In genomic region chr1:191872076-191872710, GRCm38 (mm10) we compare ENCODE assay signal across 20 mouse cellular contexts.
"Had no signal": no experiment of that assay in that cellular context is flagged by ENCODE, and none has a peak within 500 bp of the region (broad histone marks: within the 10 kb centered on the region; RNA-seq: fewer than 3 reads in every experiment).

No protein-coding gene starts in this region.

- H3K27me3 ChIP-seq: intestine, embryonic 15.5 days; limb, embryonic 13.5 days; midbrain, embryonic 15.5 days; neural tube, embryonic 12.5 days; neural tube, embryonic 15.5 days had no signal

- H3K4me2 ChIP-seq: intestine, embryonic 15.5 days; limb, embryonic 13.5 days; liver, embryonic 13.5 days; lung, embryonic 14.5 days; midbrain, embryonic 12.5 days; midbrain, embryonic 15.5 days; neural tube, embryonic 12.5 days; neural tube, embryonic 15.5 days had no signal

- H3K9me3 ChIP-seq: intestine, embryonic 15.5 days; limb, embryonic 10.5 days; limb, embryonic 13.5 days; liver, embryonic 13.5 days; midbrain, embryonic 12.5 days; midbrain, embryonic 15.5 days; neural tube, embryonic 12.5 days; neural tube, embryonic 15.5 days had no signal

- H3K36me3 ChIP-seq: intestine, embryonic 15.5 days; limb, embryonic 10.5 days; limb, embryonic 13.5 days; liver, embryonic 13.5 days; midbrain, embryonic 12.5 days; midbrain, embryonic 15.5 days; neural tube, embryonic 12.5 days; neural tube, embryonic 15.5 days had no signal

- H3K4me3 ChIP-seq: intestine, embryonic 15.5 days; limb, embryonic 10.5 days; limb, embryonic 13.5 days; liver, embryonic 13.5 days; midbrain, embryonic 12.5 days; midbrain, embryonic 15.5 days; neural tube, embryonic 12.5 days; neural tube, embryonic 15.5 days had no signal

- H3K4me1 ChIP-seq: intestine, embryonic 15.5 days; limb, embryonic 10.5 days; limb, embryonic 13.5 days; midbrain, embryonic 12.5 days; midbrain, embryonic 15.5 days; neural tube, embryonic 12.5 days; neural tube, embryonic 15.5 days had no signal

- H3K27ac ChIP-seq: intestine, embryonic 15.5 days; kidney, postnatal 0 days; limb, embryonic 10.5 days; limb, embryonic 13.5 days; liver, embryonic 13.5 days; macrophage; midbrain, embryonic 12.5 days; midbrain, embryonic 15.5 days; neural tube, embryonic 12.5 days; neural tube, embryonic 15.5 days; stomach, postnatal 0 days had no signal

- DNase-seq: liver; liver, embryonic 13.5 days; lung, embryonic 14.5 days; right cerebral cortex, adult 18-20 months; right cerebral cortex, postnatal 14 days; right cerebral cortex, postnatal 4 days; thymus, adult 2 months; thymus, postnatal 14 days; thymus, postnatal 4 days had no signal

- H3K9ac ChIP-seq: intestine, embryonic 15.5 days; limb, embryonic 13.5 days; liver, embryonic 13.5 days; lung, embryonic 14.5 days; midbrain, embryonic 12.5 days; midbrain, embryonic 15.5 days; neural tube, embryonic 12.5 days; neural tube, embryonic 15.5 days had no signal

- ATAC-seq: intestine, embryonic 15.5 days; lung, postnatal 0 days; midbrain, embryonic 15.5 days had no signal
